Mouse (Mus musculus) WW6 (cell line): ENCODE measurements around the gene Nat8f2.
"Not testable (repeated sequence)": the region's sequence is repeated elsewhere in the genome, so short reads cannot be mapped to it uniquely, and the experiment has no call there.

Experiments used
- DNase-seq: peaks from one replicate; pipeline ENCODE4 v3.0.0-alpha.2; 2013; ENCODE audit warnings: low read depth, low spot score

Gene Nat8f2

GRCm38 (mm10) chr6:85869006-85869405 lies at the start of gene Nat8f2:
Gene Nat8f2, minus strand, starts transcription at chr6:85869158.
- DNase-seq = not testable (repeated sequence)

GRCm38 (mm10) chr6:85918341-85918740 lies 49.4 kb upstream of the Nat8f2 start:
- not testable (repeated sequence) for DNase-seq

- DNase-seq = no peak
Observed at GRCm38 (mm10) chr6:85916596-85916995, 47.6 kb upstream of the Nat8f2 start.

GRCm38 (mm10) chr6:85915539-85916513 lies 46.9 kb upstream of the Nat8f2 start, which contains the start of gene Nat8f1:
Gene Nat8f1, minus strand, starts transcription at chr6:85915687.
- DNase-seq = peak; percentile 71

- DNase-seq = no peak
Observed at GRCm38 (mm10) chr6:85915141-85915538, 46.2 kb upstream of the Nat8f2 start.

- no peak for DNase-seq
Observed at GRCm38 (mm10) chr6:85911587-85911986, 42.6 kb upstream of the Nat8f2 start, which contains the start of gene Tprkb. Gene Tprkb, plus strand, starts transcription at chr6:85911865.

GRCm38 (mm10) chr6:85909704-85910103 lies 40.7 kb upstream of the Nat8f2 start:
- DNase-seq = no peak

GRCm38 (mm10) chr6:85908341-85908740 lies 39.4 kb upstream of the Nat8f2 start:
- DNase-seq = no peak

- not testable (repeated sequence) for DNase-seq
Observed at GRCm38 (mm10) chr6:85906911-85907351, 38.0 kb upstream of the Nat8f2 start.

GRCm38 (mm10) chr6:85904642-85905061 lies 35.7 kb upstream of the Nat8f2 start, which contains the start of gene Nat8f4:
Gene Nat8f4, minus strand, starts transcription at chr6:85904884.
- DNase-seq = not testable (repeated sequence)

- no peak for DNase-seq
Observed at GRCm38 (mm10) chr6:85902303-85902702, 33.3 kb upstream of the Nat8f2 start.

- not testable (repeated sequence) for DNase-seq
Observed at GRCm38 (mm10) chr6:85898596-85899475, 29.9 kb upstream of the Nat8f2 start.

GRCm38 (mm10) chr6:85895061-85895648 lies 26.2 kb upstream of the Nat8f2 start:
- DNase-seq = not testable (repeated sequence)

GRCm38 (mm10) chr6:85888961-85889360 lies 20.0 kb upstream of the Nat8f2 start:
- no peak for DNase-seq

GRCm38 (mm10) chr6:85884311-85884710 lies 15.4 kb upstream of the Nat8f2 start:
- DNase-seq = no peak

GRCm38 (mm10) chr6:85883246-85883645 lies 14.3 kb upstream of the Nat8f2 start:
- not testable (repeated sequence) for DNase-seq

- no peak for DNase-seq
Observed at GRCm38 (mm10) chr6:85867726-85868690, 950 bp downstream of the Nat8f2 start.

- DNase-seq = not testable (repeated sequence)
Observed at GRCm38 (mm10) chr6:85866995-85867394, 2.0 kb downstream of the Nat8f2 start.

- not testable (repeated sequence) for DNase-seq
Observed at GRCm38 (mm10) chr6:85866166-85866565, 2.8 kb downstream of the Nat8f2 start.
